Mouse (Mus musculus): ENCODE measurements around the gene Adam11. TPM values are rescaled to one million over a fixed set of nuclear protein-coding genes. Genes with fewer than 3 reads are reported as not detected.
A peak's percentile ranks its signal among the peaks of the same experiment; 100 is the strongest.

Gene Adam11
- polyA plus RNA-seq, 1 experiment from 2014 or later = 11.3 TPM

- 83% methylated on average over 4 of the region's 4 CpGs for WGBS
- H3K4me3 ChIP-seq (replicated peaks) = no peak overlapping the region
- peaks cover 33% of the 10 kb centered on the region for H3K4me1 ChIP-seq
- no peak for ATAC-seq (replicated peaks; ENCODE audit: low FRiP score)
- no peak overlapping the region for H3K9ac ChIP-seq
- H3K9me3 ChIP-seq (replicated peaks) = no peaks in the 10 kb centered on the region
- peaks cover 8% of the 10 kb centered on the region; the same call in 1 of the 2 replicates for H3K36me3 ChIP-seq
- no peak overlapping the region for H3K4me2 ChIP-seq
- H3K27ac ChIP-seq = no peak overlapping the region
- peaks cover 3% of the 10 kb centered on the region; the same call in 1 of the 2 replicates for H3K27me3 ChIP-seq
Measured at GRCm38 (mm10) chr11:102781523-102781922, 20.3 kb downstream of the Adam11 start.

- Histone ChIP-seq H3K27me3 (peaks cover 3% of the 10 kb centered on the region; the same call in 1 of the 2 replicates), H3K9me3 (replicated peaks) (no peaks in the 10 kb centered on the region), H3K4me2 (no peak overlapping the region), H3K4me1 (peaks cover 23% of the 10 kb centered on the region), H3K9ac (no peak overlapping the region), H3K4me3 (replicated peaks) (no peak overlapping the region), H3K27ac (no peak overlapping the region), H3K36me3 (no peaks in the 10 kb centered on the region)
- no peak for ATAC-seq (replicated peaks; ENCODE audit: low FRiP score)
- 72% methylated on average over 7 of the region's 7 CpGs for WGBS
Measured at GRCm38 (mm10) chr11:102783443-102783842, 22.2 kb downstream of the Adam11 start.

- Histone ChIP-seq H3K4me2 (no peak overlapping the region), H3K9me3 (replicated peaks) (no peaks in the 10 kb centered on the region), H3K36me3 (no peaks in the 10 kb centered on the region), H3K27me3 (no peaks in the 10 kb centered on the region), H3K9ac (no peak overlapping the region), H3K4me3 (replicated peaks) (no peak overlapping the region), H3K27ac (no peak overlapping the region), H3K4me1 (peaks cover 19% of the 10 kb centered on the region)
- ATAC-seq (replicated peaks; ENCODE audit: low FRiP score) = no peak
- WGBS = 77% methylated on average over 5 of the region's 5 CpGs
Measured at GRCm38 (mm10) chr11:102787688-102788177, 26.5 kb downstream of the Adam11 start.

- 0 out of 2 replicates have a peak, but pooled peaks have one; percentile 18 for ATAC-seq (replicated peaks; ENCODE audit: low FRiP score)
- Histone ChIP-seq H3K36me3 (peaks cover 11% of the 10 kb centered on the region; the same call in 1 of the 2 replicates), H3K4me1 (peaks cover 38% of the 10 kb centered on the region), H3K4me3 (replicated peaks) (no peak overlapping the region), H3K27ac (peak overlapping the region; percentile 64), H3K9ac (no peak overlapping the region), H3K4me2 (no peak overlapping the region), H3K9me3 (replicated peaks) (no peaks in the 10 kb centered on the region), H3K27me3 (no peaks in the 10 kb centered on the region)
- WGBS = 19% methylated on average over 14 of the region's 14 CpGs
Measured at GRCm38 (mm10) chr11:102791682-102792445, 30.6 kb downstream of the Adam11 start.

GRCm38 (mm10) chr11:102794157-102794556, 32.9 kb downstream of the Adam11 start:
- peak; percentile 67 for ATAC-seq (replicated peaks; ENCODE audit: low FRiP score)
- H3K36me3 ChIP-seq = peaks cover 29% of the 10 kb centered on the region
- H3K4me1 ChIP-seq = peaks cover 38% of the 10 kb centered on the region
- no peaks in the 10 kb centered on the region for H3K27me3 ChIP-seq
- H3K4me2 ChIP-seq = no peak overlapping the region
- H3K4me3 ChIP-seq (replicated peaks) = no peak overlapping the region
- no peak overlapping the region for H3K9ac ChIP-seq
- no peaks in the 10 kb centered on the region for H3K9me3 ChIP-seq (replicated peaks)
- WGBS = 18% methylated on average over 8 of the region's 8 CpGs
- H3K27ac ChIP-seq = peak overlapping the region; percentile 57

- Histone ChIP-seq H3K27ac (no peak overlapping the region), H3K9ac (no peak overlapping the region), H3K4me2 (no peak overlapping the region), H3K4me1 (0 out of 2 replicates have a peak, but pooled peaks cover 4% of the 10 kb centered on the region), H3K36me3 (peaks cover 67% of the 10 kb centered on the region), H3K4me3 (replicated peaks) (no peak overlapping the region), H3K9me3 (replicated peaks) (no peaks in the 10 kb centered on the region), H3K27me3 (no peaks in the 10 kb centered on the region)
- ATAC-seq (replicated peaks; ENCODE audit: low FRiP score) = no peak
- WGBS = 53% methylated on average over 5 of the region's 5 CpGs
Measured at GRCm38 (mm10) chr11:102803453-102803852, 42.2 kb downstream of the Adam11 start.

- ATAC-seq (replicated peaks; ENCODE audit: low FRiP score) = no peak
- Histone ChIP-seq H3K27ac (no peak overlapping the region), H3K36me3 (peaks cover 26% of the 10 kb centered on the region), H3K9ac (no peak overlapping the region), H3K4me3 (replicated peaks) (no peak overlapping the region), H3K4me1 (peaks cover 10% of the 10 kb centered on the region), H3K4me2 (no peak overlapping the region), H3K9me3 (replicated peaks) (no peaks in the 10 kb centered on the region), H3K27me3 (no peaks in the 10 kb centered on the region)
- 79% methylated on average over 5 of the region's 5 CpGs for WGBS
Measured at GRCm38 (mm10) chr11:102808246-102808645, 47.0 kb downstream of the Adam11 start.

GRCm38 (mm10) chr11:102810721-102811485, 49.7 kb downstream of the Adam11 start:
- Histone ChIP-seq H3K27me3 (no peaks in the 10 kb centered on the region), H3K9me3 (replicated peaks) (no peaks in the 10 kb centered on the region), H3K4me1 (peaks cover 9% of the 10 kb centered on the region), H3K9ac (no peak overlapping the region), H3K4me3 (replicated peaks) (no peak overlapping the region), H3K36me3 (peaks cover 4% of the 10 kb centered on the region), H3K27ac (no peak overlapping the region), H3K4me2 (no peak overlapping the region)
- 48% methylated on average over 4 of the region's 4 CpGs for WGBS
- no peak for ATAC-seq (replicated peaks; ENCODE audit: low FRiP score)

GRCm38 (mm10) chr11:102814881-102815280, 53.6 kb downstream of the Adam11 start:
- no peak overlapping the region for H3K4me3 ChIP-seq (replicated peaks)
- H3K4me1 ChIP-seq = peaks cover 29% of the 10 kb centered on the region
- ATAC-seq (replicated peaks; ENCODE audit: low FRiP score) = no peak
- H3K36me3 ChIP-seq = peaks cover 4% of the 10 kb centered on the region
- no peaks in the 10 kb centered on the region for H3K9me3 ChIP-seq (replicated peaks)
- H3K27ac ChIP-seq = no peak overlapping the region
- no peak overlapping the region for H3K9ac ChIP-seq
- no peak overlapping the region for H3K4me2 ChIP-seq
- no peaks in the 10 kb centered on the region for H3K27me3 ChIP-seq

GRCm38 (mm10) chr11:102818121-102819020, 57.1 kb downstream of the Adam11 start:
- H3K9me3 ChIP-seq (replicated peaks) = no peaks in the 10 kb centered on the region
- no peaks in the 10 kb centered on the region for H3K36me3 ChIP-seq
- peak; percentile 55 for ATAC-seq (replicated peaks; ENCODE audit: low FRiP score)
- H3K9ac ChIP-seq = peak overlapping the region; percentile 95
- peak overlapping the region; percentile 99 for H3K27ac ChIP-seq
- H3K4me1 ChIP-seq = peaks cover 24% of the 10 kb centered on the region
- WGBS = under 1% methylated on average over 76 of the region's 92 CpGs
- peak overlapping the region; percentile 93 for H3K4me2 ChIP-seq
- H3K4me3 ChIP-seq (replicated peaks) = peak overlapping the region; percentile 69
- 0 out of 2 replicates have a peak, but pooled peaks cover 3% of the 10 kb centered on the region for H3K27me3 ChIP-seq

- peak; percentile 81 for ATAC-seq (replicated peaks; ENCODE audit: low FRiP score)
- Histone ChIP-seq H3K4me1 (peaks cover 24% of the 10 kb centered on the region), H3K4me2 (peak within 1 kb of the TSS; percentile 93), H3K36me3 (no peaks in the 10 kb centered on the region), H3K27me3 (0 out of 2 replicates have a peak, but pooled peaks cover 3% of the 10 kb centered on the region), H3K9me3 (replicated peaks) (no peaks in the 10 kb centered on the region), H3K4me3 (replicated peaks) (peak within 1 kb of the TSS; percentile 69), H3K27ac (peak within 1 kb of the TSS; percentile 99), H3K9ac (peak within 1 kb of the TSS; percentile 95)
- WGBS = under 1% methylated on average over 66 of the region's 97 CpGs
Measured at GRCm38 (mm10) chr11:102819021-102819782, 58.0 kb downstream of the Adam11 start, which contains the start of gene Gjc1. Gene Gjc1 (minus strand): TSS chr11:102819700.

All from kidney, embryonic 15.5 days (tissue).